8 mouse cellular contexts compared by ENCODE assay signal in genomic region chr10:37136981-37137518, GRCm38 (mm10). TPM values are rescaled to one million over a fixed set of nuclear protein-coding genes. Genes with fewer than 3 reads are reported as not detected.
A peak's percentile ranks its signal among the peaks of the same experiment; 100 is the strongest.
DNase-seq lines count a peak whose midpoint lies in the region; ATAC-seq and TF ChIP-seq lines count a peak whose summit lies in the region.

No protein-coding gene starts in this region.

- ATAC-seq in hindbrain, embryonic 11.5 days (ENCODE audit: low FRiP score) = peak; percentile 57
- ATAC-seq in lung, postnatal 0 days = peak; percentile 79

- WGBS in hindbrain, embryonic 11.5 days = under 1% methylated on average over 34 of the region's 49 CpGs
- WGBS in lung, postnatal 0 days = under 1% methylated on average over 32 of the region's 49 CpGs

- no peaks in the 10 kb centered on the region for H3K9me3 ChIP-seq in hindbrain, embryonic 11.5 days (ENCODE audit: control insufficient read depth, low read length)
- H3K9me3 ChIP-seq in lung, postnatal 0 days (ENCODE audit: low read length) = no peaks in the 10 kb centered on the region

- no peaks in the 10 kb centered on the region for H3K36me3 ChIP-seq in hindbrain, embryonic 11.5 days (ENCODE audit: control insufficient read depth, insufficient read depth, low read length)
- no peaks in the 10 kb centered on the region for H3K36me3 ChIP-seq in lung, postnatal 0 days (ENCODE audit: insufficient read depth, low read length)

- H3K27me3 ChIP-seq in hindbrain, embryonic 11.5 days (ENCODE audit: control insufficient read depth, insufficient read depth, low read length) = no peaks in the 10 kb centered on the region
- no peaks in the 10 kb centered on the region for H3K27me3 ChIP-seq in lung, postnatal 0 days (replicated peaks; ENCODE audit: insufficient read depth, low read length)

- peak; percentile 81 for TF ChIP-seq CTCF in lung, postnatal 0 days (IDR thresholded peaks at IDR 0.05)

- H3K9ac ChIP-seq in hindbrain, embryonic 11.5 days (ENCODE audit: low read depth, low read length) = peak overlapping the region; percentile 100
- peak overlapping the region; percentile 96 for H3K9ac ChIP-seq in lung, postnatal 0 days (replicated peaks; ENCODE audit: low read depth)

- peak; percentile 95 for DNase-seq in Muller cell, postnatal 12 days (ENCODE audit: inconsistent ontology term)
- DNase-seq in cerebellum, adult 9-10 months = peak; percentile 90
- peak; percentile 55 to 95 for DNase-seq in frontal cortex, adult 2 months (ENCODE audit: extremely low spot score in 1 of 2, low spot score in 1 of 2)
- peak; percentile 93 for DNase-seq in hindbrain, embryonic 11.5 days (ENCODE audit: low spot score)
- DNase-seq in layer of hippocampus, postnatal 10 days (ENCODE audit: low spot score in 2 of 2) = peak; percentile 96 to 98
- peak; percentile 94 for DNase-seq in lung, postnatal 0 days (ENCODE audit: low spot score)
- peak; percentile 94 for DNase-seq in ovary, postnatal 10 days (ENCODE audit: low spot score)
- DNase-seq in thymus, postnatal 0 days (ENCODE audit: low spot score) = peak; percentile 91

- peak overlapping the region; percentile 99 for H3K4me3 ChIP-seq in hindbrain, embryonic 11.5 days (ENCODE audit: low read depth, low read length)
- H3K4me3 ChIP-seq in lung, postnatal 0 days (ENCODE audit: low read depth, low read length) = peak overlapping the region; percentile 76

- H3K4me2 ChIP-seq in hindbrain, embryonic 11.5 days (replicated peaks; ENCODE audit: low read depth, low read length) = peak overlapping the region; percentile 48
- peak overlapping the region; percentile 83 for H3K4me2 ChIP-seq in lung, postnatal 0 days (replicated peaks; ENCODE audit: low read depth, low read length)

- H3K4me1 ChIP-seq in hindbrain, embryonic 11.5 days (replicated peaks; ENCODE audit: control insufficient read depth, insufficient read depth, low read length) = 0 out of 2 replicates have a peak, but pooled peaks cover 2% of the 10 kb centered on the region
- H3K4me1 ChIP-seq in lung, postnatal 0 days (ENCODE audit: insufficient read depth, low read depth, low read length) = no peaks in the 10 kb centered on the region; the same call in 1 of the 2 replicates

- no peak for TF ChIP-seq EP300 in lung, postnatal 0 days (IDR thresholded peaks at IDR 0.05)

- H3K27ac ChIP-seq in hindbrain, embryonic 11.5 days (ENCODE audit: low read depth, low read length) = peak overlapping the region; percentile 100
- H3K27ac ChIP-seq in lung, postnatal 0 days (ENCODE audit: low read length) = peak overlapping the region; percentile 98

RNA-seq across cellular contexts. Expression of gene Marcks, which starts 1.7 kb away (rescaled TPM):
- polyA plus RNA-seq in frontal cortex, adult 2 months (2012; rRNA removed) = 119 and 126 TPM in 2 replicates
- 407 and 453 TPM in 2 replicates for polyA plus RNA-seq in hindbrain, embryonic 11.5 days (2014; fragmentation: Nextera tagmentation; extraction: Ambion mirVana)
- 100 to 1,000 TPM; 286 to 292 TPM for total RNA-seq in layer of hippocampus, postnatal 10 days (2021)
- polyA plus RNA-seq in lung, postnatal 0 days (2015; fragmentation: Nextera tagmentation; extraction: Ambion mirVana) = 106 and 110 TPM in 2 replicates
- 71.5 and 86.6 TPM in 2 replicates for polyA plus RNA-seq in thymus, postnatal 0 days (2015; fragmentation: Nextera tagmentation; extraction: Ambion mirVana)

Comparison
In these comparisons a context has a peak if more than half of its experiments do, and no peak if none do; other contexts are left out.
1. Peak in every context shown above with its lines: DNase-seq, ATAC-seq, H3K4me3 ChIP-seq and H3K27ac ChIP-seq.